Mouse (Mus musculus) midbrain, embryonic 13.5 days (tissue): ENCODE measurements at regions not wholly inside any gene's neighbourhood (a gene's known extent, or its start where the extent isn't known, plus 50 kb on each side); places are given as distances from the start of the nearest gene placed in this dataset.

Experiments
- ATAC-seq: fragments of 200-750 bp; cut with Nextera tagmentation; 2 replicates; pipeline ENCODE4 v1.8.0; 2017; ENCODE audit warnings: mild to moderate bottlenecking, moderate TSS enrichment, moderate library complexity
- H3K27ac ChIP-seq: fragments of 300-500 bp; sonication (generic); 2 replicates; pipeline ENCODE4 v1.5.1; 2015; ENCODE audit warnings: inconsistent platforms, mild to moderate bottlenecking, moderate library complexity
- H3K27me3 ChIP-seq: fragments of 300-500 bp; sonication (generic); 2 replicates; pipeline ENCODE4 v1.6.1; 2015; ENCODE audit warnings: mild to moderate bottlenecking, inconsistent platforms
- H3K36me3 ChIP-seq: fragments of 300-500 bp; sonication (generic); 2 replicates; pipeline ENCODE4 v1.6.1; 2015; ENCODE audit warnings: mild to moderate bottlenecking, inconsistent platforms
- H3K4me1 ChIP-seq: fragments of 300-500 bp; sonication (generic); replicated peaks from 2 replicates; pipeline ENCODE4 v1.6.1; 2015; ENCODE audit warnings: inconsistent platforms
- H3K4me2 ChIP-seq: fragments of 300-500 bp; sonication (generic); replicated peaks from 2 replicates; pipeline ENCODE4 v1.6.1; 2015; ENCODE audit warnings: moderate library complexity, mild to moderate bottlenecking, inconsistent platforms
- H3K4me3 ChIP-seq: fragments of 300-500 bp; sonication (generic); replicated peaks from 2 replicates; pipeline ENCODE4 v1.5.1; 2015; ENCODE audit warnings: mild to moderate bottlenecking, inconsistent platforms
- H3K9ac ChIP-seq: fragments of 300-500 bp; sonication (generic); replicated peaks from 2 replicates; pipeline ENCODE4 v1.6.1; 2015; ENCODE audit warnings: mild to moderate bottlenecking, inconsistent platforms
- H3K9me3 ChIP-seq: fragments of 300-500 bp; sonication (generic); 2 replicates; pipeline ENCODE4 v1.6.1; 2016; ENCODE audit warnings: mild to moderate bottlenecking, inconsistent platforms
- WGBS: fragments of 180-500 bp; shearing (Covaris S2); methylation state at CpG from one replicate; pipeline ENCODE4 v1.1.7; 2015; 5-methylcytosine and 5-hydroxymethylcytosine counted together

- Histone ChIP-seq H3K36me3 (no peaks in the 10 kb centered on the region), H3K4me2 (no peak overlapping the region), H3K4me1 (no peaks in the 10 kb centered on the region), H3K4me3 (no peak overlapping the region), H3K27me3 (no peaks in the 10 kb centered on the region), H3K27ac (no peak overlapping the region), H3K9me3 (no peaks in the 10 kb centered on the region), H3K9ac (no peak overlapping the region)
- no peak for ATAC-seq
Measured at GRCm38 (mm10) chrX:16421159-16421558, 101.5 kb upstream of the Cypt1 start.

GRCm38 (mm10) chrX:16421663-16422062 is 101.0 kb upstream of the Cypt1 start:
- no peak for ATAC-seq
- no peaks in the 10 kb centered on the region for H3K36me3 ChIP-seq

GRCm38 (mm10) chrX:16438088-16438487 is 84.6 kb upstream of the Cypt1 start:
- no peak for ATAC-seq

More at GRCm38 (mm10) chrX:16421663-16422062, 101.0 kb upstream of the Cypt1 start:
- Histone ChIP-seq H3K4me3 (no peak overlapping the region), H3K9ac (no peak overlapping the region), H3K4me1 (no peaks in the 10 kb centered on the region), H3K4me2 (no peak overlapping the region), H3K27me3 (no peaks in the 10 kb centered on the region), H3K9me3 (no peaks in the 10 kb centered on the region), H3K27ac (no peak overlapping the region)

GRCm38 (mm10) chrX:16450496-16451078 is 72.1 kb upstream of the Cypt1 start:
- Histone ChIP-seq H3K27ac (no peak overlapping the region), H3K4me3 (no peak overlapping the region), H3K9ac (no peak overlapping the region), H3K4me2 (no peak overlapping the region), H3K9me3 (no peaks in the 10 kb centered on the region), H3K36me3 (no peaks in the 10 kb centered on the region), H3K27me3 (no peaks in the 10 kb centered on the region), H3K4me1 (no peaks in the 10 kb centered on the region)
- 3% methylated on average over 2 of the region's 2 CpGs for WGBS
- peak; percentile 75; the same call in 1 of the 2 replicates for ATAC-seq

More at GRCm38 (mm10) chrX:16438088-16438487, 84.6 kb upstream of the Cypt1 start:
- no peak overlapping the region for H3K4me2 ChIP-seq
- WGBS = 90% methylated on average over 1 of the region's 1 CpGs
- no peaks in the 10 kb centered on the region for H3K4me1 ChIP-seq
- no peak overlapping the region for H3K9ac ChIP-seq
- H3K4me3 ChIP-seq = no peak overlapping the region
- no peaks in the 10 kb centered on the region for H3K9me3 ChIP-seq
- H3K27ac ChIP-seq = no peak overlapping the region
- H3K36me3 ChIP-seq = no peaks in the 10 kb centered on the region
- no peaks in the 10 kb centered on the region for H3K27me3 ChIP-seq
